Mouse (Mus musculus) central nervous system, embryonic 14 days (tissue): ENCODE data around the gene Lhx6. TPM values are rescaled to one million over a fixed set of nuclear protein-coding genes. Genes with fewer than 3 reads are reported as not detected.

Source experiments
- polyA plus RNA-seq: library from polyadenylated mRNA; depleted of rRNA; stranded (reverse); fragments of >200 nt; gene quantifications from 2 replicates; pipeline ENCODE4 v1.2.3, GENCODE M21; 2012; rRNA removed

Lhx6 gene
- 12.4 and 21.0 TPM in 2 replicates for polyA plus RNA-seq

GRCm38 (mm10) chr2:36104956-36105741 lies at the start of gene Lhx6:
Lhx6 (minus strand) TSS chr2:36105408.

GRCm38 (mm10) chr2:36136300-36136941 lies 31.2 kb upstream of the Lhx6 start, which contains the start of the genes Mrrf and Rbm18:
Mrrf (plus strand) TSS chr2:36136389.
Rbm18 (minus strand) TSS chr2:36136773.

GRCm38 (mm10) chr2:36048748-36049566 lies 56.3 kb downstream of the Lhx6 start, which contains the start of the genes Ndufa8 and Morn5:
Ndufa8 (minus strand) TSS chr2:36049406.
Morn5 (plus strand) TSS chr2:36049458.

Other genes starting within 250 kb of the Lhx6 start
- 7.0 and 8.1 TPM in 2 replicates for gene Ttll11, start 125.5 kb downstream of the Lhx6 start, polyA plus RNA-seq
- gene Ndufa8, start 56.0 kb downstream of the Lhx6 start, polyA plus RNA-seq: 138 and 143 TPM in 2 replicates
- 1.6 and 2.1 TPM in 2 replicates for gene Morn5, start 56.0 kb downstream of the Lhx6 start, polyA plus RNA-seq
- 25.0 and 28.1 TPM in 2 replicates for gene Mrrf, start 31.0 kb upstream of the Lhx6 start, polyA plus RNA-seq
- 71.9 and 76.5 TPM in 2 replicates for gene Rbm18, start 31.4 kb upstream of the Lhx6 start, polyA plus RNA-seq
- 2.5 and 4.7 TPM in 2 replicates for gene Ptgs1, start 125.0 kb upstream of the Lhx6 start, polyA plus RNA-seq